Mouse (Mus musculus) spleen, postnatal 4 days (tissue): Measurements from ENCODE around the gene Xpo6.

Experiments used
- DNase-seq, 2 experiments: peaks; one replicate each; pipeline ENCODE4 v3.0.0; 2022; ENCODE audit warnings: low spot score in 2 of 2

Gene Xpo6

GRCm38 (mm10) chr7:126200178-126200996 is at the start of gene Xpo6:
Gene Xpo6 (minus strand): TSS chr7:126200501.
- DNase-seq, result peak; percentile 97 to 99

GRCm38 (mm10) chr7:126249986-126250385 is 49.7 kb upstream of the Xpo6 start:
- DNase-seq, result no peak

DNA sequence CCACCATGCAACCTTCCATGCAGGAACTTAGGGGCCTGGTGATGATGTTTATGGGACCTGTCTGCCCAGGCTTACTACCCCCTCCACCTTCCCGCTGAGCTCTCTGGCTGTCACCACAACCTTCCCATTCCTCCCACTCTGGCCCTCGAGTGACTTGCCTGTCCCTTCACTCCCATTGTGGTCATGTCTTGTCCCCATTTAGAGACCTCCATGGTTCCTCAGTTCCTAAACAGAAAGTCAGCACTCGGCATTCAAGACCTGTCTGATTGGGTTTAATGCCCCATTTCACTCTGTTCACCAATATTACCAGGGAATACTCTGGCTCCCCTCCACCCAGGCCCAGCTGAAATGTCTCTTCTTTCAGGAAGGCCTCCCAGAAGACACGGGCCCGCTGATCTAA is 48.8 kb upstream of the Xpo6 start:
- no peak for DNase-seq

GRCm38 (mm10) chr7:126248641-126249141 is 48.4 kb upstream of the Xpo6 start:
- DNase-seq, result no peak

DNA sequence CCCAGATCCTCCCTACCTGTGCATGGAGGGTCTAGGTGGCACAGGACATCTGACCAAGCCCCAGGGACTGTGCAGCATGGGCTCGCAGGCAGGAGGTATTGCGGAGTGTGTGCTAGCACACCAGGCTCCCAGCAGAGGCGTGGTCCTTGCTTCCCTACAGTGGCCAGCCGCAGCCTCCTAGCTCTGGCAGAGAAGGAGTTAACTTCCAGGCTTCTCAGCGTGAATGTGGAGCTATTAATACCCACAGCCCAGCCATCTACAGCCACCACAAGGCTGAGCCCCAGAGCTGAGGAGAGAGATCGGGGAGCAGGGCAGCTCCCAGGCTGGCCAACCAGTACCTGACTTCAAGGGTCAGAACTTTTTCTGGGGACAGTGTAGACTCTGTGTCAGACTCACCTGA is 47.8 kb upstream of the Xpo6 start:
- DNase-seq, result no peak

GRCm38 (mm10) chr7:126244168-126244750 is 44.0 kb upstream of the Xpo6 start:
- no peak for DNase-seq

DNA sequence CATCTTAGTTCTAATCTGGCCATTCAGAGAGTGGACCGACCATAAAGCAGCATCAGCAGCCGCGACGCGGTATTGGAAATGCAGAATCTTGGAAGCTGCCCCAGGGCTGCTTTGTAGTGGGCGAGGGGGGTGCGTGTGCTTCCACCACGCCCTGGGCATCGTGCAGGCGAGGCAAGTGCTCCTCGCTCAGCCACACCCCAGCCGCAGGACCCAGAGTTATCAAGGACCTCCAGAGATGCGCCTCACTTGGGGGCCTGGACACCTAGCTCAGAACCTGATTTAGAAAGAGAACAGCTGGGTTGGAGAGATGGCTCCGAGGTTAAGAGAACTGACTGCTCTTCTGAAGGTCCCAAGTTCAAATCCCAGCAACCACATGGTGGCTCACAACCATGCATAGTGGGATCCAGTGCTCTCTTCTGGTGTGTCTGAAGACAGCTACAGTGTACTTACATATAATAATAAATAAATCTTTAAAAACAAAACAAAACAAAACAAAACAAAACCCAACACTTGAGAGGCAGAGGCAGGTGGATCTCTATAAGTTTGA is 40.6 kb upstream of the Xpo6 start:
- no peak for DNase-seq

DNA sequence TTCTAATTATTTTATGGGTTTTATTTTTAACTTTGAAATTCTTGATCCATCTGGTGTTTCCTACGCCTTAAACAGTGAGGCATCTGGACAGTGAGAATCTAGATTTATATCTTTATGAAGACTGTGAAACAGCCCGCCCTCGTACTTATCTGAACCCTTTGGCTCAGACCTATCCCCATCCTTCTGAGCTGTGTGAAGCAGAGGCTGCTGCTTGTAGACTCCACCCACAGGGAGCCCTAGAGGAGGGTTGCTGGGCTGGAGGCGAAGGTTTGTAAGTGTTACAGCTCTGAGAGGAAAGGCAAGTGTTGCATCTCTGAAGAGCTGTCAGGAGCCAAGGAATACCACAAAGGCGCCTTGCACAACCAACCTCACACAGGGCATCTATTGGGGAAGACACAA is 36.5 kb upstream of the Xpo6 start:
- DNase-seq, result no peak

DNA sequence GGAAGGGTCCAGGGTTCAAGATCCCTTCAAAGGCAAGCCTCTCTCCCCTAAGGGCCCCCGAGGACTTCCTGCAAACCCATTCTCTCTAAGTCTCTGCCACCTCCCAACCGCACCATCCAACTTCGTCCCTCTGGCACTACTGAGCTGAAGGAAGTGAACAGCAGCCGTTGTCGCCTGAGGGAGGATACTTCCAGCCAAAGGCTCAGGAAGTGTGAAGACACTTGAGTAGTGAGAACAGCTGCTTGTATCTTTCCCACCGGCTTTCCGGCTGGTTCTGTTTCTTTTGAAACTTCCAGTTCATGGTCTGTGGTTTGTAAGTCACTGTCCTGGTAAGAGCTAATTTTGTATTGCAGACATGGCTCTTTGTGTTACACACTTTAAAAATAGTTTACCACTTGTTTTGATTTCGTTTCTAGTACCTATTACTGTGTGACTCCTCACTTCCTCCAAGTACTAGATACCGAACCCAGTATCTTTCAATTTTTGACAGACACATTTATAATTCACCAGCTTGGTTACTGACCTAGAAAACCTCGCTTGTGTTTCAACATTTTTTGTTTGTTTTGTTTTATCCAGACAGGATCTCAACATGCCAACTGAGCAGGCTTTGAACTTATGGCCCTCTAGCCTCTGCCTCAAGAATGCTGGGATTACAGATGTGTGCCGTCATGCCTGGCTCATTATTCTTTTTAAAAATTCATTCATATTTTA is 35.9 kb upstream of the Xpo6 start:
- no peak for DNase-seq

DNA sequence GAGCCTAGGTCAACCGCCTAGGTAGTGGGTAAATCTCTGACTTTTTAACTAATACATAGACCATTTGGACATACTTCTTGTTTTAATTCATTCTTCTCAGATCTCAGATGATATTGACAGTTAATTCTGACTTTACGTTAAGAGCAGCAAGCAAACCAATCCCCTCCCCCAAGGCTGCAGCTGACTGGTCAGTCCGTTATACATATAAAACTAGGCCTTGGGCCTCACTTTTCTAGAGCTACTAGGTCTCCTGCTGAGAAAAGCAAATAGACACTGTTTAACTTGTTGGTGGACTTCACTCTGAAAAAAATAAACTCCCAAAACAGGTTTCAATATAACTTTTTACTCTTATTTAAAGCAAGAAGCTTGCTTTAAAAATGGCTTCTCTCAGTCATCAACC is 34.3 kb upstream of the Xpo6 start:
- DNase-seq, result no peak

- DNase-seq, result no peak
These were observed 32.2 kb upstream of the Xpo6 start for GRCm38 (mm10) chr7:126232345-126233071.

DNA sequence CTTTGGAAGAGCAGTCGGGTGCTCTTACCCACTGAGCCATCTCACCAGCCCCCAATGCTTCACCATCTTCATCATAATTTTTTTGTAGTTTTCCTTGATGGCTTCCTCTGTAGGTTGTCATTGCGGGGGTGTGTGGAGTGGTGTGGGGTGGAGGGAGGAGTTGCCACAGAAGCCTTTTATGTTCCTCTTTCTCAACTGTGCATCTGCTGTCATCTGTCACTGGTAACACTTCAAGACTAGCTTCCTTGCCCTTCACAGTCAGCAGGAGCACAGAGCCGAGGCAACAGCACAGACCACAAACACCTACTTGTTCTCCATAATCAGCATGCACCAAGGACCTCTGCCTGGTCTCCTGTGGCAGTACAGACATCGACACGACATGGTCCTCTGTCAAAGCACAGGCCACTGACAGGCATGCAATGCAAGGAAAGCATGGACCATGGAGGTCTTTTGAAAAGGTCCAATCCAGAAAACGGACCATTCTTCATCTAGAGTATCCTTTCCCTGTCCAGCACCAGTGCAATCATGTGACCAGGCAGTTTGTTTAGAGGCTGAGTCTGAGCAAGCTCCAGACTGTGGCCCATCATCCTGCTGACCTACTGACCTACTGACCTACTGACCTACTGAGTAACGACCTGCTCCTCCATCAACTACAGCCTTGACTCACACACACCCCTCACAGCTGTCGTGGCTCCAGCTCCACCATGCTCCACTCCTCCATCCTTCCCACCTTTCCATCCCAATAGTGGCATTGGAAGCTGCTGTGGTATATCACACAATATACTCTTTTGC is 30.3 kb upstream of the Xpo6 start:
- peak; percentile 25 to 62 for DNase-seq

DNA sequence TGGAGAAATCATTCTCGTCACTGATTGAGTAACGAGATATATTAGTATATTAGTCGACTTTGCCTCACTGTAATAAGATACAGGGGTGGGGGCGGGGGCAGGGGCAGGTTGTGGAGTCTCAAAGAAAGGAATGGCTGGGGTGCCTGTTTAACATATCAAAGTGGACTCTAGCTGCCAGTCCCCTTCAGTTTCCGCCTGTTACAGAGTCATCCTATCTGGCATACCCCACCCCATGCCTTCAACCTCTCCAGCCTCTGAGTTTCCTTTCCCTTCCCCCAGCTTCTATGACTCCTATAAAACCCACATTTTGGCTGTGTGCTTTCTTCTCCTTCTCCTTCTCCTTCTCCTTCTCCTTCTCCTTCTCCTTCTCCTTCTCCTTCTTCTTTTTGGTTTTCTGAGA is 25.8 kb upstream of the Xpo6 start:
- no peak for DNase-seq

DNA sequence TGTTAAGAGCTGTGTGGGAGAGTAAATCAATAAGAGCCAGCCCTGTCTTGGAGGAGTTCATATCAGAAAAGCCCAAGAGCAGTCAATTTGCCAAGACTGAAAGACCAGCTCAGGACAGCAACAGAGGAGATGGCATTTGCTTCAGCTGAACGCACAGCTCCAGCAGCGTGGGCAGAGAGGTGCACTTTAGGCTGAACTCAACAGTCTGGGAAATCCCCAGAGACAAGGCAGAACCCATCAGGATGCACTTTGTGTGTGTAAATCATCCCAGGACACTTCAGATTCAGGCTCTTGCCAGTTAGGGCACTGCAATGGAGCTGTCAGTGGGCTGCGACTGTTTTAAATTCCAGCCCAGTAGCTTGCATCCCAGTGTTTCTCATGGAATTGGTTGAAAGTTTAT is 22.5 kb upstream of the Xpo6 start:
- DNase-seq, result no peak

DNA sequence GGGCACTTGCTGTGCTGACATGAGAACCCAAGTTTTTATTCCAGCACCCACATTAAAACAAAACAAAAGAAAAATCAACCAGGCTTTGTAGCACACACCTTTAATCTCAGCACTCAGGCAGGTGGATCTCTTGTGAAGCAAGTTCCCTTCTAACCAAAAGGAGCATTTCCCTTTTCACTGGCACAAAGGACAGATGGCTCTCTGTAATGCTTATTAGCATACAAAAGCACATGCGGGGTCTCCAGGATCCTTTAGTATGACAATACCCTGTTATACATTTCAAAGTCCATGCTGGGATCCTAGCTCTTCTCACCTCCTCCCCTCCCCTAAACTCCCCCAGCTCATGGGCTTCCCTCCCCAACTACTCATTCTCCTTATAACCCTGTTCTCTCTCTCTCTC is 20.3 kb upstream of the Xpo6 start:
- no peak for DNase-seq

DNA sequence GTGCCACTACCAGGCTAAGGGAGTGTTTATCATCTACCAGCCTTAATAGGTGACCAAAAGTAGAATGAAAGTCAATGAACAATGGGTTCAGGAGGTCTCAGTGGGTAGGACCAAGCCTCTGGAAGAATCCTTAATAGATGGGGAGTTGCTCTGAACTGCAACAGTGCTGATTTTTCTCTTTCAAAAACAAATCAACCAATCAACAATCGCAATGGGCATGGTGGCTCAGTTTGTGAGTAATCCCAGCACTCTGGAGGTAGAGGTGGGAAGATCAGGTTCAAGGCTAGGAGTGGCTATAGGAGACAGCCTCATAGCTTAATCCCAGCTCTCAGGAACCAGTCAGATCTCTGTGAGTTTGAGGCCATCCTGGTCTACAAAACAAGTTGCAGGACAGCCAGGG is 18.0 kb upstream of the Xpo6 start:
- no peak for DNase-seq

GRCm38 (mm10) chr7:126216867-126217266 is 16.6 kb upstream of the Xpo6 start:
- no peak for DNase-seq

DNA sequence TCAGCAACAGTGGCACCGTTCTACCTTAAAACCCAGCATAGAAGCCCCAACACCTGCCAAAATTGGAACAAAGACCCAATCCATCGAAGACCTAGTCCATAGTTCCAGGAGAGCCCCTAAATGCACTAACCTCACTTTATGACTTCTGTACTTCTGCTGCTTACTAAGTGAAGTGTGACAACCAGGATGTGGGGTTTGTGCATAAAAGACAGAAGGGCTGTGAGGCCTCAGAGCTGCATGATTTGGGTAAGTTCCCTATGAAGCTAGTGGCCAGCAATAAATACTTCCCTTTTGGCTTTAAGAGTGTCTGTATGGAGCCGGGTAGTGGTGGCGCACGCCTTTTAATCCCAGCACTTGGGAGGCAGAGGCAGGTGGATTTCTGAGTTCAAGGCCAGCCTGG is 10.6 kb upstream of the Xpo6 start:
- DNase-seq, result no peak

GRCm38 (mm10) chr7:126200997-126201345 is 670 bp upstream of the Xpo6 start:
- no peak for DNase-seq

GRCm38 (mm10) chr7:126199691-126200102 is 604 bp downstream of the Xpo6 start:
- peak; percentile 47 to 82 for DNase-seq

- no peak for DNase-seq
These were observed 1.4 kb downstream of the Xpo6 start for GRCm38 (mm10) chr7:126198926-126199325.
